Mouse (Mus musculus) E14TG2a.4 (cell line): ENCODE data around the gene Itga2b.

Experiments
- CTCF ChIP-seq: conservative IDR thresholded peaks from 2 replicates; pipeline ENCODE4 v1.5.1; 2014; ENCODE audit warnings: low read length
- NANOG ChIP-seq: IDR thresholded peaks from 2 replicates; pipeline ENCODE4 v1.6.1; 2014; ENCODE audit warnings: borderline replicate concordance, low read length, mixed read lengths

- TF ChIP-seq CTCF (no peak), NANOG (no peak)
These were observed 34.9 kb downstream of the Itga2b start for GRCm38 (mm10) chr11:102434816-102435705.
